Mouse (Mus musculus): ENCODE data around the gene Igll1. TPM values are rescaled to one million over a fixed set of nuclear protein-coding genes. Genes with fewer than 3 reads are reported as not detected.
"Not testable (repeated sequence)": the region's sequence is repeated elsewhere in the genome, so short reads cannot be mapped to it uniquely, and the experiment has no call there.

Igll1 gene
- total RNA-seq (2022) = not detected

- no peak for DNase-seq (ENCODE audit: low spot score in 2 of 2)
Measured at GRCm38 (mm10) chr16:16863978-16864377, at the start of gene Igll1. Gene Igll1 (minus strand): TSS chr16:16863985.

GRCm38 (mm10) chr16:16913440-16913839, 49.7 kb upstream of the Igll1 start:
- no peak for DNase-seq (ENCODE audit: low spot score in 2 of 2)

- DNase-seq (ENCODE audit: low spot score in 2 of 2) = peak; percentile 11 to 39
Measured at GRCm38 (mm10) chr16:16911641-16912597, 48.1 kb upstream of the Igll1 start.

GRCm38 (mm10) chr16:16907799-16908198, 44.0 kb upstream of the Igll1 start:
- peak; percentile 17 to 48 for DNase-seq (ENCODE audit: low spot score in 2 of 2)

- DNase-seq (ENCODE audit: low spot score in 2 of 2) = no peak
Measured at GRCm38 (mm10) chr16:16903188-16903587, 39.4 kb upstream of the Igll1 start.

GRCm38 (mm10) chr16:16902329-16902728, 38.5 kb upstream of the Igll1 start:
- no peak for DNase-seq (ENCODE audit: low spot score in 2 of 2)

- no peak for DNase-seq (ENCODE audit: low spot score in 2 of 2)
Measured at GRCm38 (mm10) chr16:16897056-16897584, 33.3 kb upstream of the Igll1 start.

GRCm38 (mm10) chr16:16896382-16897055, 32.7 kb upstream of the Igll1 start, which contains the start of gene Ppm1f:
Gene Ppm1f (plus strand): TSS chr16:16896469.
- peak; percentile 85 to 90 for DNase-seq (ENCODE audit: low spot score in 2 of 2)

GRCm38 (mm10) chr16:16896015-16896381, 32.2 kb upstream of the Igll1 start:
- no peak for DNase-seq (ENCODE audit: low spot score in 2 of 2)

GRCm38 (mm10) chr16:16892366-16892765, 28.6 kb upstream of the Igll1 start:
- DNase-seq (ENCODE audit: low spot score in 2 of 2) = no peak

- DNase-seq (ENCODE audit: low spot score in 2 of 2) = no peak
Measured at GRCm38 (mm10) chr16:16888341-16888740, 24.6 kb upstream of the Igll1 start.

- DNase-seq (ENCODE audit: low spot score in 2 of 2) = no peak
Measured at GRCm38 (mm10) chr16:16879025-16879424, 15.2 kb upstream of the Igll1 start.

GRCm38 (mm10) chr16:16870617-16871331, 7.0 kb upstream of the Igll1 start, which contains the start of the genes Top3b and Vpreb1:
Gene Top3b (plus strand): TSS chr16:16870736.
Gene Vpreb1 (minus strand): TSS chr16:16870843.
- DNase-seq (ENCODE audit: low spot score in 2 of 2) = peak; percentile 76 to 83

GRCm38 (mm10) chr16:16870241-16870616, 6.4 kb upstream of the Igll1 start:
- DNase-seq (ENCODE audit: low spot score in 2 of 2) = no peak

- no peak for DNase-seq (ENCODE audit: low spot score in 2 of 2)
Measured at GRCm38 (mm10) chr16:16865696-16866561, 2.1 kb upstream of the Igll1 start.

- no peak for DNase-seq (ENCODE audit: low spot score in 2 of 2)
Measured at GRCm38 (mm10) chr16:16865217-16865616, 1.4 kb upstream of the Igll1 start.

GRCm38 (mm10) chr16:16862288-16862687, 1.5 kb downstream of the Igll1 start:
- DNase-seq (ENCODE audit: low spot score in 2 of 2) = no peak

- DNase-seq (ENCODE audit: low spot score in 2 of 2) = no peak
Measured at GRCm38 (mm10) chr16:16856731-16857476, 6.9 kb downstream of the Igll1 start.

GRCm38 (mm10) chr16:16856054-16856453, 7.7 kb downstream of the Igll1 start:
- not testable (repeated sequence) for DNase-seq (ENCODE audit: low spot score in 2 of 2)

GRCm38 (mm10) chr16:16855541-16855940, 8.2 kb downstream of the Igll1 start:
- DNase-seq (ENCODE audit: low spot score in 2 of 2) = no peak

Data from gastrocnemius, adult 8-10 months (tissue).